Mouse (Mus musculus) intestine, embryonic 15.5 days (tissue): Measurements from ENCODE around the gene Rprd2. TPM values are rescaled to one million over a fixed set of nuclear protein-coding genes. Genes with fewer than 3 reads are reported as not detected.

Experiments
- polyA plus RNA-seq: library from polyadenylated mRNA; unstranded; fragments of >200 nt; fragmentation: Nextera tagmentation; extraction: Ambion mirVana; gene quantifications from 2 replicates; pipeline ENCODE4 v1.2.1, GENCODE M21; 2015

Gene Rprd2
- polyA plus RNA-seq, 1 experiment from 2014 or later, result 18.3 TPM

Other genes starting within 250 kb of the Rprd2 start
- gene Golph3l, start 229.9 kb downstream of the Rprd2 start, polyA plus RNA-seq, result 40.2 and 41.4 TPM in 2 replicates
- gene Ensa, start 193.9 kb downstream of the Rprd2 start, polyA plus RNA-seq, result 65.1 and 69.0 TPM in 2 replicates
- 50.5 and 52.3 TPM in 2 replicates for gene Mcl1, start 160.1 kb downstream of the Rprd2 start, polyA plus RNA-seq
- 2.3 and 3.0 TPM in 2 replicates for gene Adamtsl4, start 130.9 kb downstream of the Rprd2 start, polyA plus RNA-seq
- 20.2 and 20.9 TPM in 2 replicates for gene Ecm1, start 79.3 kb downstream of the Rprd2 start, polyA plus RNA-seq
- gene Tars2, start 58.7 kb downstream of the Rprd2 start, polyA plus RNA-seq, result 54.4 and 54.5 TPM in 2 replicates
- 44.2 and 44.9 TPM in 2 replicates for gene Prpf3, start 37.0 kb upstream of the Rprd2 start, polyA plus RNA-seq
- 346 and 351 TPM in 2 replicates for gene Mrps21, start 52.7 kb upstream of the Rprd2 start, polyA plus RNA-seq
- 5.6 and 5.8 TPM in 2 replicates for gene Ciart, start 63.4 kb upstream of the Rprd2 start, polyA plus RNA-seq
- gene BC028528, start 73.1 kb upstream of the Rprd2 start, polyA plus RNA-seq, result 21.3 and 22.9 TPM in 2 replicates
- 38.3 and 38.8 TPM in 2 replicates for gene Aph1a, start 75.1 kb upstream of the Rprd2 start, polyA plus RNA-seq
- gene Car14, start 85.8 kb upstream of the Rprd2 start, polyA plus RNA-seq, result 1.5 and 1.9 TPM in 2 replicates
- gene Anp32e, start 110.4 kb upstream of the Rprd2 start, polyA plus RNA-seq, result 149 and 178 TPM in 2 replicates
- gene Plekho1, start 177.1 kb upstream of the Rprd2 start, polyA plus RNA-seq, result 28.0 and 30.1 TPM in 2 replicates
- gene Vps45, start 239.6 kb upstream of the Rprd2 start, polyA plus RNA-seq, result 28.4 and 32.4 TPM in 2 replicates